ENCODE assay signal across 10 mouse cellular contexts in the genomic region with DNA sequence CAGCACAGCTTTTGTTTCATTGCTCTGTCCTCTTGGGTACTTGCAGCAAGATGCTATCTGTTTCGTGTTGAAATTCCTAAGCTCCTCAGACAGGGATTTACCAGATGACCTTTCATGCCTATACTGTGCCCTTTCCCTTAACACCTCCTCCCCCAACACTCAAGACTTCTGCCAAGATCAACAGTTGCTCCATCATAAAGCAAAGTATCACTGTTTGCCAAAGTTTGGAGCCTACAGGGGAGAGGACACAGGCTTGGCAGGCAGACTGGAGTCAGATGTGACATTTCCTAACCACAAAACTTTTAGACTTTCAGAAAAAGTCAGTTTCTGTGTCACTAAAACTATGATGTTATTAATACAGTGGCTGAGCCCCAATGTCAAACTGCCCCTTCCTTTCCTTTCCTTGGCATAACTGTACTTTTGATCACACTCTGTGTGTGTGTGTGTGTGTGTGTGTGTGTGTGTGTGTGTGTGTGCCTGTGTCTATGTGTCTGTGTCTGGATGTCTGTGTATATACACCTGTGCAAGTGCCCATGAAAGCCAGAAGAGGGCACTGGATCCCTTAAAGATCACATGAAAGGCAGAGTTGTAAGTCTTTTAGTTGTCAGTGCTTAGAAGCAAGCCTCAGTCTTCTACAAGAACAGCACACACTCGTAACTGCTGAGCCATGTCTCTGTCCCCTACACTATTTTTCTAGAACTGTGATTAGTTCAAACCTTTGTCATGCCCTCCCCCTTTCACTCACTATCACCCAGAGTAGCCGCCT.
A peak's percentile ranks its signal among the peaks of the same experiment; 100 is the strongest.
DNase-seq lines count a peak whose midpoint lies in the region; ATAC-seq and TF ChIP-seq lines count a peak whose summit lies in the region.
"Had no signal": no experiment of that assay in that cellular context is flagged by ENCODE, and none has a peak within 500 bp of the region (broad histone marks: within the 10 kb centered on the region; RNA-seq: fewer than 3 reads in every experiment).

No protein-coding gene starts in this region.

- no peaks in the 10 kb centered on the region for H3K36me3 ChIP-seq in forebrain, postnatal 0 days (ENCODE audit: insufficient read depth)
- H3K36me3 ChIP-seq in forebrain, embryonic 12.5 days (replicated peaks): no peaks in the 10 kb centered on the region
- H3K36me3 ChIP-seq in limb, embryonic 14.5 days (ENCODE audit: control insufficient read depth, insufficient read depth, low read length): no peaks in the 10 kb centered on the region
- no peaks in the 10 kb centered on the region for H3K36me3 ChIP-seq in limb, embryonic 10.5 days
- H3K36me3 ChIP-seq: limb, embryonic 15.5 days had no signal

- intact Hi-C loops in heart, postnatal 14 days (cut with DNase I): no loop called here

- H3K9me3 ChIP-seq in forebrain, postnatal 0 days (ENCODE audit: low read length): no peaks in the 10 kb centered on the region
- H3K9me3 ChIP-seq in forebrain, embryonic 12.5 days: no peaks in the 10 kb centered on the region
- no peaks in the 10 kb centered on the region for H3K9me3 ChIP-seq in limb, embryonic 14.5 days (ENCODE audit: control insufficient read depth, low read length)
- H3K9me3 ChIP-seq in limb, embryonic 10.5 days (replicated peaks): no peaks in the 10 kb centered on the region
- H3K9me3 ChIP-seq: limb, embryonic 15.5 days had no signal

- no peak overlapping the region for H3K4me2 ChIP-seq in forebrain, postnatal 0 days (ENCODE audit: low read depth)
- no peak overlapping the region for H3K4me2 ChIP-seq in forebrain, embryonic 12.5 days
- no peak overlapping the region for H3K4me2 ChIP-seq in limb, embryonic 14.5 days (replicated peaks; ENCODE audit: low read depth, low read length, severe bottlenecking)
- H3K4me2 ChIP-seq: limb, embryonic 15.5 days had no signal

- no peak for ATAC-seq in forebrain, postnatal 0 days
- no peak for ATAC-seq in forebrain, embryonic 12.5 days (ENCODE audit: low FRiP score)
- peak; percentile 28; the same call in 1 of the 2 replicates for ATAC-seq in limb, embryonic 14.5 days (ENCODE audit: low FRiP score, low read depth)
- ATAC-seq in megakaryocyte progenitor cell, adult 5-6 weeks (replicated peaks; ENCODE audit: poor library complexity): peak; percentile 31; the same call in 1 of the 2 replicates

- WGBS in forebrain, postnatal 0 days: 47% methylated on average over 3 of the region's 3 CpGs
- 39% methylated on average over 3 of the region's 3 CpGs for WGBS in forebrain, embryonic 12.5 days
- 69% methylated on average over 3 of the region's 3 CpGs for WGBS in limb, embryonic 14.5 days
- WGBS in limb, embryonic 10.5 days: 69% methylated on average over 3 of the region's 3 CpGs

- no peak overlapping the region for H3K4me3 ChIP-seq in forebrain, postnatal 0 days (ENCODE audit: low read depth, low read length)
- no peak overlapping the region for H3K4me3 ChIP-seq in forebrain, embryonic 12.5 days (replicated peaks)
- no peak overlapping the region for H3K4me3 ChIP-seq in limb, embryonic 14.5 days (replicated peaks; ENCODE audit: low read length)
- no peak overlapping the region for H3K4me3 ChIP-seq in limb, embryonic 10.5 days
- H3K4me3 ChIP-seq: limb, embryonic 15.5 days; myocyte had no signal

- no peak overlapping the region for H3K9ac ChIP-seq in forebrain, postnatal 0 days
- H3K9ac ChIP-seq in forebrain, embryonic 12.5 days: no peak overlapping the region
- H3K9ac ChIP-seq in limb, embryonic 14.5 days (ENCODE audit: low read depth, low read length, severe bottlenecking): no peak overlapping the region
- H3K9ac ChIP-seq: limb, embryonic 15.5 days had no signal

- H3K27ac ChIP-seq in forebrain, postnatal 0 days (ENCODE audit: low read depth, low read length): no peak overlapping the region
- H3K27ac ChIP-seq in forebrain, embryonic 12.5 days: no peak overlapping the region
- H3K27ac ChIP-seq in limb, embryonic 14.5 days (replicated peaks; ENCODE audit: low read depth, low read length): no peak overlapping the region
- no peak overlapping the region for H3K27ac ChIP-seq in limb, embryonic 10.5 days
- H3K27ac ChIP-seq: limb, embryonic 15.5 days had no signal

- peaks cover 23% of the 10 kb centered on the region for H3K4me1 ChIP-seq in forebrain, postnatal 0 days (ENCODE audit: insufficient read depth)
- H3K4me1 ChIP-seq in forebrain, embryonic 12.5 days: peaks cover 63% of the 10 kb centered on the region
- peaks cover 45% of the 10 kb centered on the region for H3K4me1 ChIP-seq in limb, embryonic 14.5 days (ENCODE audit: control insufficient read depth, insufficient read depth, low read length)
- H3K4me1 ChIP-seq in limb, embryonic 10.5 days: peaks cover 53% of the 10 kb centered on the region

- no peak for TF ChIP-seq POLR2A in limb, embryonic 14.5 days (IDR thresholded peaks at IDR 0.05; ENCODE audit: borderline replicate concordance, extremely low read depth, insufficient read depth, insufficient read length)

- DNase-seq in forebrain, postnatal 0 days: no peak
- DNase-seq in limb, embryonic 14.5 days (ENCODE audit: low spot score): peak; percentile 23
- no peak for DNase-seq in limb, embryonic 10.5 days (ENCODE audit: low spot score)
- peak; percentile 3 to 12 for DNase-seq in heart, postnatal 14 days
- DNase-seq in left cerebral cortex, adult 18-20 months (ENCODE audit: low spot score in 2 of 2): no peak
- no peak for DNase-seq in thymus, postnatal 14 days

- peak; percentile 54 for TF ChIP-seq CTCF in forebrain, postnatal 0 days (IDR thresholded peaks at IDR 0.05; ENCODE audit: low read depth)

- H3K27me3 ChIP-seq in forebrain, postnatal 0 days (ENCODE audit: insufficient read depth, low read length): no peaks in the 10 kb centered on the region
- no peaks in the 10 kb centered on the region for H3K27me3 ChIP-seq in forebrain, embryonic 12.5 days
- no peaks in the 10 kb centered on the region for H3K27me3 ChIP-seq in limb, embryonic 14.5 days (ENCODE audit: control insufficient read depth, insufficient read depth, low read length)
- no peaks in the 10 kb centered on the region for H3K27me3 ChIP-seq in limb, embryonic 10.5 days (ENCODE audit: low read depth, poor library complexity, severe bottlenecking)
- H3K27me3 ChIP-seq: limb, embryonic 15.5 days had no signal

Comparison
In these comparisons a context has a peak if more than half of its experiments do, and no peak if none do; other contexts are left out.
1. DNase-seq: peak in limb, embryonic 14.5 days (single experiment) and heart, postnatal 14 days (2 of 2); none in forebrain, postnatal 0 days (single experiment), limb, embryonic 10.5 days (single experiment), left cerebral cortex, adult 18-20 months (0 of 2) and thymus, postnatal 14 days (single experiment).
2. ATAC-seq: peak in limb, embryonic 14.5 days (single experiment) and megakaryocyte progenitor cell, adult 5-6 weeks (single experiment); none in forebrain, postnatal 0 days (single experiment) and forebrain, embryonic 12.5 days (single experiment).